Mouse (Mus musculus): ENCODE measurements around the gene Rbfox3. TPM values are rescaled to one million over a fixed set of nuclear protein-coding genes. Genes with fewer than 3 reads are reported as not detected.

The Rbfox3 gene
- polyA plus RNA-seq, 1 experiment = 163 TPM

DNA sequence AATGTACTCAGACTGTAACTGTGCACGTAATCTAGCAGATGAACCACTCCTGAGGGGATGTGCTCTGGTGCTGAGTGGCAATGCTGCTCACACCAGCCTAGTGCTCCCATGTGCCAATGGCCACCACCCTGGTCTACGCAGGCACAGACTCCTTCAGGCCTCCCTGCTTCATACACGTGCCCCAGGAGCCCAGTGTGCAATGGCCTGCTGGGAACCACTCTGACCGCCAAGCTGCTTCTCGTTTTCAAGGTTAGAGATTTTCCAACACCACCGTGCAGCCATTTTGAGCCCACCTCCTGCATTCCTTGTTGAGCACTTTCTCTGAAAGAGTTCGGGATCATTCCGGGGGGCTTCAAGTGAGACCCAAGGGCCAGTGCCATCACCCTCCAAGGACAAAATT lies 50.6 kb downstream of the Rbfox3 start:
- WGBS = 27% methylated on average over 8 of the region's 8 CpGs

DNA sequence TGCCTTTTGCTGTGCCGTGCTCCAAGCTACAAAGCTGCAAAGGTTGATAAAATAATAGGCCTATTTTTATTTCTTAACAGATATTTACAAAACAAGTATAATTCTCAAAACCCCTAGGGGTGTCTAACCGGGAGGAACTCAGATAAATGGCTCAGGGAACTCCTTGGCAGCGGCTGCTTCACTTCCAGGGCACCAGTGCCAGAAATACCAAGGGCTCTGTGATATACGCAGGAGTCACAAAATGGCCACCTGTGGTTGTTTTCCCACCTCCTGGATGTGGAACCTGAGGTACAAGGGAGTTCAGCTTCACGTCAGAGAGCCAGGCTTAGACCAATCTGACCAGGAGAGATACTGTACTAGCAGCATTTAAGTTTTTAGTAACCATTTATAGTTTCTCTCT lies 51.6 kb downstream of the Rbfox3 start:
- Histone ChIP-seq H3K4me1 (ENCODE audit: control insufficient read depth, insufficient read depth, low read length) (peaks cover 79% of the 10 kb centered on the region), H3K27ac (ENCODE audit: insufficient read depth, low read length) (peak overlapping the region; percentile 26), H3K4me3 (replicated peaks; ENCODE audit: insufficient read depth, low read depth, low read length) (no peak overlapping the region), H3K27me3 (ENCODE audit: control insufficient read depth, insufficient read depth, low read length) (no peaks in the 10 kb centered on the region)
- TF ChIP-seq CTCF (IDR thresholded peaks at IDR 0.05; ENCODE audit: borderline replicate concordance, insufficient read depth, low read depth, low read length) (no peak), POLR2A (IDR thresholded peaks at IDR 0.05; ENCODE audit: borderline replicate concordance, insufficient read depth, low read length) (no peak)
- DNase-seq = peak; percentile 57 to 64
- WGBS = 15% methylated on average over 5 of the region's 5 CpGs

More for the DNA sequence above, 50.6 kb downstream of the Rbfox3 start:
- peak in 1 of 2 experiments; percentile 59 for DNase-seq
- no peak overlapping the region for H3K4me3 ChIP-seq (replicated peaks; ENCODE audit: insufficient read depth, low read depth, low read length)
- TF ChIP-seq CTCF (IDR thresholded peaks at IDR 0.05; ENCODE audit: borderline replicate concordance, insufficient read depth, low read depth, low read length) (no peak), POLR2A (IDR thresholded peaks at IDR 0.05; ENCODE audit: borderline replicate concordance, insufficient read depth, low read length) (no peak)
- H3K27me3 ChIP-seq (ENCODE audit: control insufficient read depth, insufficient read depth, low read length) = no peaks in the 10 kb centered on the region
- H3K27ac ChIP-seq (ENCODE audit: insufficient read depth, low read length) = peak overlapping the region; percentile 53
- H3K4me1 ChIP-seq (ENCODE audit: control insufficient read depth, insufficient read depth, low read length) = peaks cover 80% of the 10 kb centered on the region

DNA sequence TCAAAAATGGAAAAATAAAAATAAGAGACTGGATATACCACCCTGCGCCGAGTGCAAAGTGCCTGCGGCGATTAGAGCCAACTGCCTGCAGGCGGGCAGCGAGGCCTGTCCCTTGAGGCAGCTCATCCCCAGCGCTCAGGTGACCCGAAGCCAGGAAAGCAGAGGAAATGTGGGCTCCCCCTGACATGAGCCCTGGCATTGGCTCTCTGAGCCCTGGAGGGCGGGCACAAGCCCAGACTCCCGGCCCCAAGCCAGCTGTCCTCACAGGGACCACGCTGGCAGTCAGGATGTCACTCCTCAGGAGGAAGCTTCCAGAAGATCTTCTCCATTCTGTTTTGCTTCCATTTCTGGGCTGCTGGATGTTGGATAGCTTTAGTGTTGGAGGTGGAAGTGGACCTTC lies 53.1 kb downstream of the Rbfox3 start:
- no peaks in the 10 kb centered on the region for H3K27me3 ChIP-seq (ENCODE audit: control insufficient read depth, insufficient read depth, low read length)
- WGBS = 10% methylated on average over 11 of the region's 11 CpGs
- TF ChIP-seq POLR2A (IDR thresholded peaks at IDR 0.05; ENCODE audit: borderline replicate concordance, insufficient read depth, low read length) (no peak), CTCF (IDR thresholded peaks at IDR 0.05; ENCODE audit: borderline replicate concordance, insufficient read depth, low read depth, low read length) (no peak)
- DNase-seq = peak; percentile 89 to 93
- no peak overlapping the region for H3K4me3 ChIP-seq (replicated peaks; ENCODE audit: insufficient read depth, low read depth, low read length)
- peak overlapping the region; percentile 83 for H3K27ac ChIP-seq (ENCODE audit: insufficient read depth, low read length)
- H3K4me1 ChIP-seq (ENCODE audit: control insufficient read depth, insufficient read depth, low read length) = peaks cover 75% of the 10 kb centered on the region

DNA sequence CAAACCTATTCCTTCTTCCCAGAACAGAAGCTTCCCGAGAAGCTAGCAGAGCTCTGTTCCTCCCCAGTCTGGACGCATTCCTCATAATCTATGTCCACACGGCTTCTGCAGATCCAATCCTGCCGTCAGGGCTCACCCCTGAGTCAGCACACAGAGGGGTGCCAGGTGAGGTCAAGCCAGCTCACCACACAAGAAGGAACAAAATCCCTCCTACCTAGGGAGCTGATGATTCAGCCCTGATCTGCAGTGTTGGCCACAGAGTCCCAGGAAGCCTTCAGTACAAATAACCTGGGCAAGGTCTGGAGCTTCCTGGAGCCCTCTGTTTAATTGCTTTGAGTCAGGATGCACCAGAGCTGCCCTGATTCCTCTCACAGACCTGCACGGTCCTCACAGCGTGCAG lies 60.0 kb downstream of the Rbfox3 start:
- no peak for TF ChIP-seq POLR2A (IDR thresholded peaks at IDR 0.05; ENCODE audit: borderline replicate concordance, insufficient read depth, low read length)
- no peak for TF ChIP-seq CTCF (IDR thresholded peaks at IDR 0.05; ENCODE audit: borderline replicate concordance, insufficient read depth, low read depth, low read length)
- no peak overlapping the region for H3K4me3 ChIP-seq (replicated peaks; ENCODE audit: insufficient read depth, low read depth, low read length)
- H3K4me1 ChIP-seq (ENCODE audit: control insufficient read depth, insufficient read depth, low read length) = peaks cover 86% of the 10 kb centered on the region
- WGBS = 13% methylated on average over 6 of the region's 6 CpGs
- H3K27me3 ChIP-seq (ENCODE audit: control insufficient read depth, insufficient read depth, low read length) = no peaks in the 10 kb centered on the region
- peak; percentile 79 to 91 for DNase-seq
- peak overlapping the region; percentile 95 for H3K27ac ChIP-seq (ENCODE audit: insufficient read depth, low read length)

DNA sequence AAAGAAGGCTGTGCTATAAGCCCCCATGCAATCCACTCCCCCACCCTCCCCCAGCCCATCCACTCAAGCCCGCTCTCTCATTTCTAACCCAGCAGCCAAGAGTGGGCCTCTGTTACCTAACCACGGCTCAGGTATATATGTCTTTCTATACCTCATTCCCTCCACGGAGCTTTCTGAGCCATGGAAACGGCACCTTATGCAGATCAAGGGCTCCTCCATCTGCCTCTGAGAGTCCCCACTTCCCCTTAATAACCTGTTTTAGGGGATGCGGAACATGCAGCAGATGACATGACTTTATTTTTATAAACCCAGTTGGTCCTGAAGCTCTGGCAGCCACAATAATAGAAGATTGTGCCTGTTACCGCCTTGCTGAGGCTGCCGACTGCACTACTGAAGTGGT lies 63.4 kb downstream of the Rbfox3 start:
- no peak for DNase-seq
- WGBS = 44% methylated on average over 7 of the region's 7 CpGs
- Histone ChIP-seq H3K4me3 (replicated peaks; ENCODE audit: insufficient read depth, low read depth, low read length) (no peak overlapping the region), H3K27me3 (ENCODE audit: control insufficient read depth, insufficient read depth, low read length) (no peaks in the 10 kb centered on the region), H3K27ac (ENCODE audit: insufficient read depth, low read length) (peak overlapping the region; percentile 78), H3K4me1 (ENCODE audit: control insufficient read depth, insufficient read depth, low read length) (peaks cover 87% of the 10 kb centered on the region)
- TF ChIP-seq POLR2A (IDR thresholded peaks at IDR 0.05; ENCODE audit: borderline replicate concordance, insufficient read depth, low read length) (no peak), CTCF (IDR thresholded peaks at IDR 0.05; ENCODE audit: borderline replicate concordance, insufficient read depth, low read depth, low read length) (no peak)

DNA sequence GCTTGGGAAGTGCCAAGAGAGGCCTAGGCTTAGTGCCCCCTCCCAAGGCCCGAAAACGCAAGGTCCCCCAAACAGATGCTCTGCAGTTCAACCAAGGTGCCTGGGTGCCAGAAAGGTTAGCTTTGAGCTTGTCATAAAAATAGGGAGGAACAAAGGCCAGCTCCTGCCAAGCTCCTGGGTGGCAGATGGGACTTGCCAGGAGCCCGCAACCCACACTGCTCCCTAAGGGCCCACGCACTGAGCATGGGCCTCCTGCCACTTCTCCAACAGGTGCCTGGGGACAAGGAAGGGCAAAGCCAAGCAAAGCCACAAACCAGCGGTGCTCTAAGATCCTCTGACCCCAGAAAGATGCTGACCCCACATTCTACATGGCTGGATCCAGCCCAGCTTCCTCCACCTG lies 70.4 kb downstream of the Rbfox3 start:
- TF ChIP-seq POLR2A (IDR thresholded peaks at IDR 0.05; ENCODE audit: borderline replicate concordance, insufficient read depth, low read length) = no peak
- no peak for TF ChIP-seq CTCF (IDR thresholded peaks at IDR 0.05; ENCODE audit: borderline replicate concordance, insufficient read depth, low read depth, low read length)
- Histone ChIP-seq H3K27ac (ENCODE audit: insufficient read depth, low read length) (peak overlapping the region; percentile 57), H3K27me3 (ENCODE audit: control insufficient read depth, insufficient read depth, low read length) (no peaks in the 10 kb centered on the region), H3K4me1 (ENCODE audit: control insufficient read depth, insufficient read depth, low read length) (peaks cover 85% of the 10 kb centered on the region), H3K4me3 (replicated peaks; ENCODE audit: insufficient read depth, low read depth, low read length) (no peak overlapping the region)
- peak; percentile 61 to 62 for DNase-seq
- 12% methylated on average over 5 of the region's 5 CpGs for WGBS

DNA sequence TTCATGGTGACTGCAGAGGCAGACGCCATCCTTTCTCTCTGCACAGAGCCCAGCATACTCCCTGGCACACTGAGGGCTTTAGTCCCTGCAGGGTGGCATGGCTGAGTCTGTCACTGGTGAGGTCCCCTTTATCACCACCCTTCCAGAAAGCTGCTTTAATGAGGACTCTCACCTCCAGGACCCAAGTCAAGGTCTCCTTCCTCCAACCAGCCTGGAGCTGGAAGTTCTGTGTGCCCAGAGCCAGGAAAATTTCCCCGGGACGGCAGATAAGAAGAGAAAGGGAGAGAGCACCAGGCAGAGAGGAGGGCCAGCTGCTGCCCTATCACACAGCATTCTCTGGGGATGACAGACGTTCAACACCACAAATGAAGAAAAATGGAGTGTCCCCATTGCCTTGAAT lies 73.2 kb downstream of the Rbfox3 start:
- DNase-seq = peak in 1 of 2 experiments; percentile 53
- Histone ChIP-seq H3K27me3 (ENCODE audit: control insufficient read depth, insufficient read depth, low read length) (no peaks in the 10 kb centered on the region), H3K27ac (ENCODE audit: insufficient read depth, low read length) (peak overlapping the region; percentile 81), H3K4me1 (ENCODE audit: control insufficient read depth, insufficient read depth, low read length) (peaks cover 88% of the 10 kb centered on the region), H3K4me3 (replicated peaks; ENCODE audit: insufficient read depth, low read depth, low read length) (no peak overlapping the region)
- WGBS = 11% methylated on average over 4 of the region's 4 CpGs
- TF ChIP-seq CTCF (IDR thresholded peaks at IDR 0.05; ENCODE audit: borderline replicate concordance, insufficient read depth, low read depth, low read length) = no peak
- TF ChIP-seq POLR2A (IDR thresholded peaks at IDR 0.05; ENCODE audit: borderline replicate concordance, insufficient read depth, low read length) = no peak

DNA sequence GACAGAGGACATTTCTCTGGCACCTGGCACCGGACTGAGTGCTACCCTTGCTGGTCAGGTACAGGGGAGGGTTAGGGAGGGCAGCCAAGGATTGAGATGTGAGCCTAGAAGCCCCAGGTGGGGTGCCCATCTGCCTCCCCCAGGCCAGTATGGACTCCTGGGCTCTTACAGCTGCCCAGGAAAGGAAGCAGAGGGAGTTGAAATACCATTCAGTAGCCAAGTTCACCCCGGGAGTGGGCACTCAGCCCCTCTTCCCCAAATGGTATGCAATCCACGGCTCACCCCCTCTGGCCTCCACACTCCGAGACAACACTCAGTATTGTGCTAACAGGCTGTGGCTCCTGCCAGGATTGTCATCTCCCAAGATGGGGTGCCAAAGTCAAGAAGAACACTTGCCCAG lies 74.5 kb downstream of the Rbfox3 start:
- peaks cover 85% of the 10 kb centered on the region for H3K4me1 ChIP-seq (ENCODE audit: control insufficient read depth, insufficient read depth, low read length)
- H3K27me3 ChIP-seq (ENCODE audit: control insufficient read depth, insufficient read depth, low read length) = no peaks in the 10 kb centered on the region
- no peak overlapping the region for H3K4me3 ChIP-seq (replicated peaks; ENCODE audit: insufficient read depth, low read depth, low read length)
- peak; percentile 86 to 88 for DNase-seq
- peak overlapping the region; percentile 74 for H3K27ac ChIP-seq (ENCODE audit: insufficient read depth, low read length)
- TF ChIP-seq POLR2A (IDR thresholded peaks at IDR 0.05; ENCODE audit: borderline replicate concordance, insufficient read depth, low read length) = no peak
- no peak for TF ChIP-seq CTCF (IDR thresholded peaks at IDR 0.05; ENCODE audit: borderline replicate concordance, insufficient read depth, low read depth, low read length)
- 5% methylated on average over 4 of the region's 4 CpGs for WGBS
